Mouse (Mus musculus): Measurements from ENCODE around the gene Pde6b.

- TF ChIP-seq MYOD1 (IDR thresholded peaks at IDR 0.05; ENCODE audit: control insufficient read depth in 1 of 3, insufficient read length in 2 of 3, low read depth in 2 of 3): no peak
- TF ChIP-seq E2F4 (IDR thresholded peaks at IDR 0.05; ENCODE audit: insufficient read depth): no peak
- TF ChIP-seq POLR2A (IDR thresholded peaks at IDR 0.05; ENCODE audit: insufficient read length, low read depth): no peak
- no peak for TF ChIP-seq MYOG (IDR thresholded peaks at IDR 0.05; ENCODE audit: control insufficient read depth in 1 of 3, insufficient read depth in 1 of 3, insufficient read length in 2 of 3, low read depth in 2 of 3)
- TF ChIP-seq USF1 (IDR thresholded peaks at IDR 0.05; ENCODE audit: low read depth): no peak
- no peak for TF ChIP-seq TCF12 (IDR thresholded peaks at IDR 0.05; ENCODE audit: insufficient read depth, poor library complexity, severe bottlenecking)
Measured at GRCm38 (mm10) chr5:108345313-108346071, 42.7 kb upstream of the Pde6b start.
